Mouse (Mus musculus) liver (tissue): ENCODE results near the gene Sox8.

Experiments used
- DNase-seq: peaks from one replicate; pipeline ENCODE4 v3.0.0-alpha.2; 2020; ENCODE audit warnings: mixed read lengths

Gene Sox8

GRCm38 (mm10) chr17:25579332-25580047 lies 9.0 kb upstream of the Sox8 start:
- no peak for DNase-seq

DNA sequence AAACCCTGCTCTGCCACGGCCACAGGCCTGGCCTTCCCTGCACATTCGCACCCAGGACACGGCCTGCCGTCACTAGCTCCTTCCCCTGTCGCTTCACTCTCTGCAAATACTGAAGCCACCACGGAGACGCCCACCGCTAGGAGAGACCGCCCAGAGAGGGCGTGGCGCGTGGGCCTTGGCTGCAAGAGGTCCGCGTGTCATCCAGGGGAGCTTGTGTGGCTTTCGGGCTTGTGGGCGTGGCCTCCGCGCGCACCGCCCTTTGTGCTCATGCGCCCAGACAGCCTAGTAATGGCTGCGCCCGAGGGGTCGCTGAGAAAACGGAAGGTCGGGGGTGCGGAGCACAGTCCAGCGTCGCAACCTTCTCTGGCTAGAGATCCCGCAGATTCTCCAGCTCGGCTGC lies 8.4 kb upstream of the Sox8 start, which contains the start of gene Lmf1:
Lmf1 (plus strand) TSS at position 166 of the 400 bp plus-strand sequence.
- peak; percentile 98 for DNase-seq

DNA sequence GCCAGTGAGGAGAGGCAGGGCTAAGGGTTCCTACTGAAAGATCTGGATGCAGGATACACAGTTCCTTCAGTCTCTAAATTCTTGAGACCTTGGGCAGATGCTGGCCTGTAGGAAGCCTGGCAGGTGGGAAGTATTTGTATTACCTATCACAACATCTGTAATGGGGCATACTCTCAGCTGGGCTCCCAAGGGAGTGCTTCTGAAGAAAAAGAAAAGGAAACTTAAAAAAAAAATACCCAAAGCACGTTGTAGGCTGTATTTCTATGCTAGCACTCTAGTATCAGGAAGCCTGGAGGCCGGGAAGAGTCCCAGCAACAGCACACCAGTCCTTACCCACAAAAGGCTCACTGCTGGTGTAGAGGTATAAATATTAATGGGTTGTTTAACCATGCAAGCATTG lies 7.2 kb upstream of the Sox8 start:
- no peak for DNase-seq

DNA sequence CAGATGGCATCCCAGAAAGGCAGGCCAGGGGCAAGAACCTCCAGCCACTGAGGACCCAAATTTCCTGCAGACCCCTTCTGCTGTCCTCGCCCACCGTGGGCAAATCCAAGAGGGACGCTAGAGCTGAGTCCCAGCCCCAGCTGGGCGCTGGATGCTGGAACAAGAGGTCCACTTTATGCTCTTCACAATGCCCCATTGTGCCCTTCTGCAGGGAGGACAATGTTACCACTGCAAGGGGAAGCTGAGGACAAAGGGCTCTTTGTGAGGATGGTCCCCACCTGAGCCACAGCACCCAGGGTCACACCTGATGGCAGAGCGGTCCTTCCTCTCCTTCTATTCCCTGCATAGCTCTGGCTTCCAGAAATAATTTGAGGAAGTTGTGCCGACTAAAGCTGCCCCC lies 6.8 kb upstream of the Sox8 start:
- no peak for DNase-seq

DNA sequence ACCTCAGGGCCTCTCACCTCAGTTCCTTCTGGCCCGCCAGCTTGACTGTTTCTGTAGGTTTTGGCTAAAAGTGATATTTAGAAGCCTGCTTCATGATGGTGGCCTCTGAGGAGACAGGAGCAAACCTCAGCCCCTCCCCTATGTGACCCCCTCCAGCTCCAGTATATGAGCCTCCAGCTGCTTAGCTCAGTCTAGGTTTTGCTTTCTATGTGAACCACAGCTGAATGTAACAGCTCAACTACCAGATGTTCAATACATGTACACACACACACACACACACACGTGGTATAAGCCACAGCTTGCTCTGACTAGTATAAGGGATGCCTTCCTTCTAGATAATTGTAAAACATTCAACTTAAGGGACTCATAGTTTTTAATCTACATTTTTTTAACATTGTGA lies 5.5 kb upstream of the Sox8 start:
- no peak for DNase-seq

- DNase-seq: no peak
These were observed 4.9 kb upstream of the Sox8 start for GRCm38 (mm10) chr17:25575208-25575971.

- DNase-seq: no peak
These were observed 951 bp upstream of the Sox8 start for GRCm38 (mm10) chr17:25571453-25571820.

DNA sequence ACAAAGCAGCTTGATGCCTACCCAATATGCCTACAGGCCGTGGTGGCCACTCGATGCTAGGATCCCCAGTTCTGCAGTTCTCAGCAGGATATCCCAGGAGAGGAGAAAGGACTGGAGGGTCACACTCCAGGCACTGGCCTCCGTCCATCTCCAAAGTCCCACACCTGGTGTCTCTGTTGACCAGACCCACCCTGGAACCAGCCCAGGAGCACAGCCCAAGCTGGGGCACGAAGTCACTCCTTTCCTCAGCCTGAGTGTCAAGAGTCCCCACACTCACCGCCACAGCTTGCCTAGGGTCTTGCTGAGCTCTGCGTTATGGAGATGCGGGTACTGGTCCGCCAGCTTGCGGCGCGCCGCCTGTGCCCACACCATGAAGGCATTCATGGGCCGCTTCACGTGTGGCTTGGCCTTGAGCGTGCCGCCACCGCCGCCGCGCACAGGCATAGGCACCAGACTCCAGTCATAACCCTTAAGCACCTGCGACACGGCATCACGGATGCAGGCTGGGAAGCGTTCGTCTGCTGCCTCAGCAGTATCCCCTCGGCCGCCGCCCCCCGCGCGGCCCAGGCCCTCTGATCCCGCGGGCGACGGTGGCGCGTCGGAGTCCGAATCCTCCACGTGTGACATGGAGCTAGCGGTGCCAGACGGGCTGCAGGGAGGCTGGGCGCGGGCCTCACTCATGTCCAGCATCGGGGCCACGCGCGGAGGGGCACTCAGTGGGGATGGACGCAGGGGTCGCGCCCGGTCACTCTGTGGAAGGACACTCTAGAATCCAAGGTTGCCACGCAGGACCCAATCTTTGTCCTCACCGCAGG lies 446 bp downstream of the Sox8 start:
- DNase-seq: no peak

- no peak for DNase-seq
These were observed 1.6 kb downstream of the Sox8 start for GRCm38 (mm10) chr17:25568880-25569279.

GRCm38 (mm10) chr17:25568206-25568605 lies 2.3 kb downstream of the Sox8 start:
- no peak for DNase-seq

GRCm38 (mm10) chr17:25567745-25568144 lies 2.7 kb downstream of the Sox8 start:
- DNase-seq: peak; percentile 69

DNA sequence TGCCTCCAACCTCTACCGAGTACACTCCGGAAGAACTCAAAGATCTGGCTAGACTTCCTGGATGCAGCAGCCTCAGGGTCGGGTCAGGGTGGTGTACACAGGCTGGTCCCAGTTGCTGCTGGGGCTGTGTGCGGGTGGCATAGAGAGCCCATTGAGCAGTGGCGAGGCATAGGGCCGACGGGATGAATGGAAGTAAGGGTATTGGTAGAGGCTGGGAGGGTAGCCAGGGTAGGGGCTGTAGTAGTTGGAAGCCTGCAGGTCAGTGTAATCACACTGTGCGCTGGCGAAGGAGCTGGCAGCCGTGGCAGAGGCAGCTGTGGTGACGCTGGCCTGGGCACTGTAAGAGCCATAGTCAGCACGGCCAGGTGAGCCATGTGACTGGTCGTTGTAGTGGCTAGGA lies 3.2 kb downstream of the Sox8 start:
- no peak for DNase-seq

GRCm38 (mm10) chr17:25565860-25566600 lies 4.5 kb downstream of the Sox8 start:
- DNase-seq: no peak

DNA sequence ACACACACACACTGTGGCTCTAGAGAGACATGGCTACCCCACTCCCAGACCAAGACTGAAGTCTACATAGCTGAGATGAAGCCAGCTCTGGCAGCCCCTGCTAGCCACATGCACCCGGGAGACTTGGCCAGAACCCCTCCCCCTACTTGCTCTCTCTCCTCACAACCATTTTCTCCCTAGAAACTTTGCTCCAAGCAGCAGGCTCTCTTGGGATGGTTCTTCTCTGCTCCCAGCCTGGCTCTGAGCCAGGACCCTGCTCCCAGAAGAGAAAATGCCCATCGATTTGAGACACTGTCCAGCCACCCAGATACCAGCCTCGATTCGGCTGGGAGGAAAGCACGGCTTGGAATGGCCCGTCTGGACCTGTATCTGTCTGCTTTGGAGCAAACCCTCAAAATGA lies 5.2 kb downstream of the Sox8 start:
- DNase-seq: no peak

DNA sequence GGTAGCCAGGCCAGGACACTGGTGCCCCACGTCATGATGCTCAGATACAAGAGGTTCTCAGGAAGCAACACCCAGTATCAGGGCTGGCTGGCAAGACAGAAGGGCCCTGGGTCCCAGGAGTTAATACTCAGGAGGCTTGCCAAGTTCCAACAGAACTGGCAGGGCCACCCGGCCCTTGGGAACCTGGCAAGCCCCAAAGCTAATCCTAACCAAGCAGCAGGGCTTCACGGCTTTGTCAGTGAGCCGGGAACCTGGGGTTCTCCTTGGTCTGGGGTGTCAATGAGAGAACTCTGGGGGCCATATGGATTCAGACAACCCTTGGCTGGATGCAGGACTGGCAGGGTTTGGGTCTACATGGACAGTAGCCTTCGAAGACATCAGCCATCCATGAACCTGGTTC lies 6.0 kb downstream of the Sox8 start:
- DNase-seq: no peak

DNA sequence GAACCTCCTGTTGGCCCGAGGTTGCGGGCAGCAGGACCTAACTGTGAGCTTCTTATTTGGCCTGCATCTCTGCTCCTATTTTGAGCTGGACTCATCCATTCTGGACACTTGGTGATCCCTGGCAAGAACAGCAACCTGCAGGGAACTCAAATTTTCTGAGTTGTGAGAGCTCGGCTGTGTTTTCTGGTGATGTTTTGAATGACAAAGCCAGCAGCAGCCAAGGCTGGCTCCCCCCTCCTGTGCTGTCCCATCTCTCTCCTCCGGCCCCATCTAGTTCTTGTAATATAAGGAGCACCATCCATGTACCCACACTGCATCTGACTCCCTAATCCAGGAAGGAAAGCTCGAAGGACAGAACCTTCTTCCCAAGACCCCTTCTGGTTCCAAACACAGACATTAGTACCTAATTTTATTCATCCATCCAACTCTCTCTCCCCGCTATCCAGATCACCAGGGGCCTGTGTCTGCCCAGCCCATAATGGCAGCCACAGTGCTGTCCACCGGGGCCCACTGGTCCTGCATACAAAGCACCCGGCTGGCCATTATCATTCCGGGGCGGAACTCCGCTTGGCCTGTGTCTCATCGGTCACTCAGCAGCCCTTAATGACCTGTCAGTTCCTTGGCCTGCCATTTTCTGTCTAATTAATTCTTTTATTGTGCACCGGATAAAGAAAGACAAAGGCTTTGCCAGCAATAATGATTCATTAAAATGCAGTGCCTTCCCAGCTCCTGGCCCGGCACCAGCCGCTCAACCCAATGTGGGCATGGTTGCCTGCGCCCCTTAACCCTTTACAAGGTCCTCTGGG lies 9.1 kb downstream of the Sox8 start:
- DNase-seq: no peak

GRCm38 (mm10) chr17:25560554-25561222 lies 9.8 kb downstream of the Sox8 start:
- DNase-seq: no peak

- DNase-seq: no peak
These were observed 10.9 kb downstream of the Sox8 start for GRCm38 (mm10) chr17:25559634-25560033.

- DNase-seq: no peak
These were observed 13.7 kb downstream of the Sox8 start for GRCm38 (mm10) chr17:25556630-25557354.
